Mouse (Mus musculus) CD4-positive, CD25-positive, alpha-beta regulatory T cell, adult 2 months (primary cell): ENCODE data around the gene Nod1.

Experiments
- DNase-seq: peaks from one replicate; pipeline ENCODE4 v3.0.0-alpha.2; 2012; ENCODE audit warnings: low read depth, low spot score

Nod1 gene

GRCm38 (mm10) chr6:54941149-54941548 lies 31.3 kb downstream of the Nod1 start:
- no peak for DNase-seq

GRCm38 (mm10) chr6:54940126-54940525 lies 32.3 kb downstream of the Nod1 start:
- DNase-seq: no peak

- DNase-seq: no peak
Measured at GRCm38 (mm10) chr6:54939631-54940030, 32.8 kb downstream of the Nod1 start.

- DNase-seq: peak; percentile 27
Measured at GRCm38 (mm10) chr6:54936496-54936895, 35.9 kb downstream of the Nod1 start.

GRCm38 (mm10) chr6:54934930-54935329 lies 37.5 kb downstream of the Nod1 start:
- no peak for DNase-seq

- no peak for DNase-seq
Measured at GRCm38 (mm10) chr6:54934313-54934712, 38.1 kb downstream of the Nod1 start.

- DNase-seq: no peak
Measured at GRCm38 (mm10) chr6:54933866-54934265, 38.5 kb downstream of the Nod1 start.

- no peak for DNase-seq
Measured at GRCm38 (mm10) chr6:54933216-54933615, 39.2 kb downstream of the Nod1 start.

GRCm38 (mm10) chr6:54932526-54932925 lies 39.9 kb downstream of the Nod1 start:
- no peak for DNase-seq

- no peak for DNase-seq
Measured at GRCm38 (mm10) chr6:54931641-54932040, 40.8 kb downstream of the Nod1 start.

- no peak for DNase-seq
Measured at GRCm38 (mm10) chr6:54927946-54928345, 44.5 kb downstream of the Nod1 start.

GRCm38 (mm10) chr6:54926899-54927298 lies 45.5 kb downstream of the Nod1 start:
- DNase-seq: no peak

GRCm38 (mm10) chr6:54925736-54926440 lies 46.5 kb downstream of the Nod1 start:
- DNase-seq: no peak

GRCm38 (mm10) chr6:54924538-54924937 lies 47.9 kb downstream of the Nod1 start:
- DNase-seq: no peak

- DNase-seq: no peak
Measured at GRCm38 (mm10) chr6:54918521-54918920, 53.9 kb downstream of the Nod1 start.

- DNase-seq: peak; percentile 81
Measured at GRCm38 (mm10) chr6:54917523-54917922, 54.9 kb downstream of the Nod1 start.

GRCm38 (mm10) chr6:54916941-54917340 lies 55.5 kb downstream of the Nod1 start:
- no peak for DNase-seq

GRCm38 (mm10) chr6:54916163-54916562 lies 56.2 kb downstream of the Nod1 start:
- peak; percentile 21 for DNase-seq

GRCm38 (mm10) chr6:54914977-54915376 lies 57.4 kb downstream of the Nod1 start:
- DNase-seq: no peak

- DNase-seq: no peak
Measured at GRCm38 (mm10) chr6:54906053-54907040, 66.1 kb downstream of the Nod1 start.

- DNase-seq: peak; percentile 50
Measured at GRCm38 (mm10) chr6:54902547-54902946, 69.9 kb downstream of the Nod1 start.

GRCm38 (mm10) chr6:54900256-54900655 lies 72.2 kb downstream of the Nod1 start:
- no peak for DNase-seq

- DNase-seq: no peak
Measured at GRCm38 (mm10) chr6:54891384-54891783, 81.0 kb downstream of the Nod1 start.
